Mouse (Mus musculus): ENCODE measurements at regions not wholly inside any gene's neighbourhood (a gene's known extent, or its start where the extent isn't known, plus 50 kb on each side); places are given as distances from the start of the nearest gene placed in this dataset.
"Not testable (repeated sequence)": the region's sequence is repeated elsewhere in the genome, so short reads cannot be mapped to it uniquely, and the experiment has no call there.

DNA sequence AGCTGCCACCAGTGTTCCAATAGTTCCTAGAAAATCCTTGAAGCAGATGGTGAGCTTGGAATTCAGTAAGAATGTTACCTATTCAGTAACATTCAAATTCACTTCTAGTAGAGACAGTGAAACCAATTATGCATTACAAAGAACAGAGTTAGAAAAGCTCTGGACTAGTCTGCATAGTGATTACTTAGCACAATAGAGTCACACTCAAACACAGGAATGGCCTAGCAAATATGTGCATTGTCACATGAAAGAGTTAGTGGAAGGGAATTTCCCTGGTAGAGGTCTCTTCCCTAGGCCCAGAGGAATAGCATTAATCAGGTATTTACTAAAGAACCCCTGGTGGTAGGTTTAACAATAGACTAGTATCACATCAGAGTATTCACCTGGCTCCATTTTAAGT is 570.3 kb upstream of the Smc2 start:
- not testable (repeated sequence) for TF ChIP-seq CTCF (IDR thresholded peaks at IDR 0.05; ENCODE audit: borderline replicate concordance, insufficient read depth, low read depth, low read length); POLR2A (IDR thresholded peaks at IDR 0.05; ENCODE audit: borderline replicate concordance, insufficient read depth, low read length)
